Mouse (Mus musculus) embryonic facial prominence, embryonic 11.5 days (tissue): ENCODE results near the gene Myh13. TPM values are rescaled to one million over a fixed set of nuclear protein-coding genes. Genes with fewer than 3 reads are reported as not detected.
A peak's percentile ranks its signal among the peaks of the same experiment; 100 is the strongest.

Experiments used
- ATAC-seq: fragments of 200-750 bp; cut with Nextera tagmentation; replicated peaks from 2 replicates; pipeline ENCODE4 v1.8.0; 2017; ENCODE audit warnings: low read depth; ENCODE audit not compliant: insufficient number of reproducible peaks, low FRiP score, low TSS enrichment
- DNase-seq: peaks from one replicate; pipeline ENCODE4 v3.0.0-alpha.2; 2015; ENCODE audit warnings: low spot score
- H3K27ac ChIP-seq: fragments of 300-500 bp; sonication (generic); replicated peaks from 2 replicates; pipeline ENCODE4 v1.5.1; 2014; ENCODE audit warnings: mild to moderate bottlenecking, low read depth, low read length, control low read depth
- H3K27me3 ChIP-seq: fragments of 300-500 bp; sonication (generic); 2 replicates; pipeline ENCODE4 v1.6.1; 2014; ENCODE audit warnings: mild to moderate bottlenecking, low read length, moderate library complexity, mixed read lengths; ENCODE audit not compliant: control insufficient read depth, insufficient read depth
- H3K36me3 ChIP-seq: fragments of 300-500 bp; sonication (generic); replicated peaks from 2 replicates; pipeline ENCODE4 v1.6.1; 2014; ENCODE audit warnings: low read depth, mild to moderate bottlenecking, low read length, moderate library complexity, mixed read lengths; ENCODE audit not compliant: control insufficient read depth, insufficient read depth
- H3K4me1 ChIP-seq: fragments of 300-500 bp; sonication (generic); 2 replicates; pipeline ENCODE4 v1.6.1; 2014; ENCODE audit warnings: low read length, mixed read lengths; ENCODE audit not compliant: control insufficient read depth, insufficient read depth
- H3K4me2 ChIP-seq: fragments of 300-500 bp; sonication (generic); 2 replicates; pipeline ENCODE4 v1.6.1; 2014; ENCODE audit warnings: low read depth, mild to moderate bottlenecking, control low read depth, low read length, moderate library complexity
- H3K4me3 ChIP-seq: fragments of 300-500 bp; sonication (generic); 2 replicates; pipeline ENCODE4 v1.5.1; 2014; ENCODE audit warnings: low read depth, low read length, control low read depth
- H3K9ac ChIP-seq: fragments of 300-500 bp; sonication (generic); replicated peaks from 2 replicates; pipeline ENCODE4 v1.6.1; 2014; ENCODE audit warnings: mild to moderate bottlenecking, control low read depth, low read length
- H3K9me3 ChIP-seq: fragments of 300-500 bp; sonication (generic); replicated peaks from 2 replicates; pipeline ENCODE4 v1.6.1; 2016; ENCODE audit warnings: mild to moderate bottlenecking, low read length, inconsistent platforms, mixed read lengths; ENCODE audit not compliant: control insufficient read depth
- WGBS: fragments of 180-500 bp; shearing (Covaris S2); extraction: QIAGEN DNeasy Blood & Tissue Kit; methylation state at CpG from one replicate; pipeline ENCODE4 v1.1.7; 2014; 5-methylcytosine and 5-hydroxymethylcytosine counted together
- polyA plus RNA-seq: library from polyadenylated mRNA; unstranded; fragments of >200 nt; fragmentation: Nextera tagmentation; extraction: Ambion mirVana; gene quantifications from 2 replicates; pipeline ENCODE4 v1.2.1, GENCODE M21; 2014

The Myh13 gene
- not detected in 2 replicates for polyA plus RNA-seq

- WGBS, result 84% methylated on average over 7 of the region's 7 CpGs
- H3K27me3 ChIP-seq, result no peaks in the 10 kb centered on the region
- ATAC-seq (no peak), DNase-seq (no peak)
- H3K4me3 ChIP-seq, result no peak within 1 kb of the TSS
- H3K9me3 ChIP-seq, result no peaks in the 10 kb centered on the region
- H3K4me2 ChIP-seq, result no peak within 1 kb of the TSS
- no peaks in the 10 kb centered on the region for H3K36me3 ChIP-seq
- H3K9ac ChIP-seq, result no peak within 1 kb of the TSS
- no peak within 1 kb of the TSS for H3K27ac ChIP-seq
- H3K4me1 ChIP-seq, result no peaks in the 10 kb centered on the region
Observed at GRCm38 (mm10) chr11:67321358-67321757, at the start of gene Myh13. Gene Myh13 (plus strand): TSS chr11:67321658.

DNA sequence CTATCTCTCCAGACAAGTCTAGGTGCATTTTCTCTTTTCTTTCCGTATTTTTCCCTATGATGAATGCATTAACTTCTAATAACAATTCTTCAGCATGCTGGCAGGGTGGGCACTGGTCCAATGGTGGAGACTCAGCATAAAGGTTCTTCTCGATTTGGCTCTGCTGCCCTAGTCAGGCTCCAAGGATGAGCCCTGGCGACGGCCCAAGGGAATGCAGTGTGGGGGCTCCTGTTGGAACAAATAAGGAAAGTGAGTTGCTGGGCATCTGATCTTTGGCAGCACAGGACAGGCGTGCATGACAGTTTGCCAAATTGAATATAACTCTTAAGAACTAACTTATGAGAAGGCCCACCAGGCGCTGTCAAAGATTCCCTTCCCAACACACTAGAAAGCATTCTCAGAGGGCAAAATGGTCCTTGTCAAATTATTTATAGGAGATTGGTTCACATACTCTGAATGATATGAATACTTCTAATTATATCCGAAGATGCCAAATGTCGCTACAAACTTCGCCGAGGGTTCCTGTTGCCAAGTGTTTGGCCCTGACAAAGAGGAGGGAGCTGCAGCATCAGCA is 44.8 kb upstream of the Myh13 start, which contains the start of gene Myh8:
Gene Myh8, plus strand, starts transcription at position 524 of the 574 bp plus-strand sequence.
- 91% methylated on average over 10 of the region's 10 CpGs for WGBS
- no peak within 1 kb of the TSS for H3K4me3 ChIP-seq
- H3K36me3 ChIP-seq, result no peaks in the 10 kb centered on the region

DNA sequence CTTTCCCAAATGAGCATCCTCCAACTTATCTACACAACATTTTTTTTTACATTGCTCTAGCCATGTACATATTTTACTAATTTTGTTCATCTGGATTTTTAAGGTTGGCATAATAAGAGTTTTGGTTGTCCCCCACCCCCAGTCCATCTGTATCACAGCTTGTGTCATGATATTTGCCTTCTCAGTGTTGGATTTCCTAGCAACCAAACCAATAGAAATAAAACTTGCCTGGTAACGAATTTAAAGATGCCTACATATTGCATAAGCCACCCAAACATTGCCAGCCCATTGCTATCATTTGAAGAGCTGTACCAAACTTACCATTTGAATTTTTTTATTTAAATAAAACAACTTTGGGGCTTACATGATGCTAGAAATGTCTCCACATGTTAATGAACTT is 28.0 kb upstream of the Myh13 start:
- DNase-seq, result no peak

More for the DNA sequence above, 44.8 kb upstream of the Myh13 start, which contains the start of gene Myh8:
- DNase-seq, result no peak
- H3K27me3 ChIP-seq, result no peaks in the 10 kb centered on the region
- no peaks in the 10 kb centered on the region for H3K4me1 ChIP-seq
- H3K9ac ChIP-seq, result no peak within 1 kb of the TSS
- no peaks in the 10 kb centered on the region for H3K9me3 ChIP-seq
- no peak for ATAC-seq
- no peak within 1 kb of the TSS for H3K27ac ChIP-seq
- H3K4me2 ChIP-seq, result no peak within 1 kb of the TSS

DNA sequence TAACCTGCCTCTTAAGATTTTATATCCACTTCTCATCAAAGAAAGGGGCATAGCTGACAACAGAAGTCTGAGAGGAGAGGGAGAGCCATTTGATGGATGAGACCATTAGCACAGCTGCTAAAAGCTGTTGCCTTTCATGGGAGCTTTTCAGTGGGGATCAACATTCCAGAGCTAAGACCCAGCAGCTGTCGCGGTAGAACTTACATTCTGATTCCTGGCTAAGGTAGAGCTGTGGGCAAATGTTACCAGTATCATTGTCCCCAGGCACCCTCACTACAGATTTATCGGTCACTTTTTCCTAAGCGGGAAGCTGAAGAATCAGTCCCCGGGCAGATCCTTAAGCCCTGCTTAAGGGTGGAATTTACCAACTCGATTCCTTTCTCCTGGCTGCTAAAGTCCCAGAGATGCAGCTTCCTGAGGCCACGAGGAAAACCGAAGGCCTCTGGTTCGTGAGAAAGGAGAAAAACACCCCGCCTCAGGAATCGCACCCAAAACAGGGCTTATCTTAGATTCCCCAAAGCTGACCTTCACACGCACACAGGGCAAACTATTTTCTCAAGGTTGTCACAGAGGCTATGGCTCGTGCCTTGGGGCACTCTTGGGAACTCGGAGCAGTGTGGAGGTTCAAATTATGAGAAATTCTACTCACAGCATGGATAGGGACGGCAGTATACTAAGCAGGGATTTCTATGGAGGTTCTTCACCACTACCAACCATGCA is 7.6 kb upstream of the Myh13 start:
- Histone ChIP-seq H3K36me3 (no peaks in the 10 kb centered on the region), H3K27ac (no peak overlapping the region), H3K4me2 (no peak overlapping the region), H3K9ac (no peak overlapping the region), H3K4me3 (no peak overlapping the region), H3K27me3 (no peaks in the 10 kb centered on the region), H3K4me1 (no peaks in the 10 kb centered on the region), H3K9me3 (no peaks in the 10 kb centered on the region)
- DNase-seq (peak; percentile 30), ATAC-seq (no peak)
- WGBS, result 49% methylated on average over 15 of the region's 15 CpGs

More for the DNA sequence above, 28.0 kb upstream of the Myh13 start:
- Histone ChIP-seq H3K4me2 (no peak overlapping the region), H3K36me3 (no peaks in the 10 kb centered on the region), H3K9ac (no peak overlapping the region), H3K27me3 (no peaks in the 10 kb centered on the region), H3K4me3 (no peak overlapping the region), H3K27ac (no peak overlapping the region), H3K9me3 (no peaks in the 10 kb centered on the region), H3K4me1 (no peaks in the 10 kb centered on the region)
- no peak for ATAC-seq
- 78% methylated on average over 1 of the region's 1 CpGs for WGBS

- no peaks in the 10 kb centered on the region for H3K36me3 ChIP-seq
- H3K4me3 ChIP-seq, result no peak overlapping the region
- no peaks in the 10 kb centered on the region for H3K27me3 ChIP-seq
- H3K4me2 ChIP-seq, result no peak overlapping the region
- H3K4me1 ChIP-seq, result no peaks in the 10 kb centered on the region
- WGBS, result 70% methylated on average over 2 of the region's 2 CpGs
- ATAC-seq (no peak), DNase-seq (no peak)
- H3K9me3 ChIP-seq, result no peaks in the 10 kb centered on the region
- no peak overlapping the region for H3K27ac ChIP-seq
- H3K9ac ChIP-seq, result no peak overlapping the region
Observed at GRCm38 (mm10) chr11:67326536-67326935, 5.1 kb downstream of the Myh13 start.

DNA sequence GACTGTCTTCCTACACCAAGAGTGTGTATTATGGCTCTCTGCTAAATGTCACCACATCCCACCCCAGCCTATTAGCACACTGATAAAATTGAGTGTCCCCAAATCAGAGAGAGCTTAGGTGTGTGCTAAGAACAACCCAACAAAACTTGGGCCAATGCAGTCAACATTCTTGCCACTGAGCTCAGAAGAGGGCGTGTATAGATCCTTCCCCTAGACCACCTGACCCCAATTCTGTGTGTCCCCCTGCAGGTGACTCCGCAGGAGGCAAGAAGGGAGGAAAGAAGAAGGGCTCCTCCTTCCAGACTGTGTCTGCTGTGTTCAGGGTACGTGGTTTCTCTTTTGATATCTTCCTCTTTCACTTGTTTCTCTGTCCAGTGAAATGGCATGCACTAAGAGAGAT is 23.1 kb downstream of the Myh13 start:
- DNase-seq (no peak), ATAC-seq (no peak)
- 53% methylated on average over 3 of the region's 3 CpGs for WGBS
- Histone ChIP-seq H3K27me3 (no peaks in the 10 kb centered on the region), H3K4me3 (no peak overlapping the region), H3K9ac (no peak overlapping the region), H3K36me3 (no peaks in the 10 kb centered on the region), H3K9me3 (no peaks in the 10 kb centered on the region), H3K4me2 (no peak overlapping the region), H3K27ac (no peak overlapping the region), H3K4me1 (no peaks in the 10 kb centered on the region)

DNA sequence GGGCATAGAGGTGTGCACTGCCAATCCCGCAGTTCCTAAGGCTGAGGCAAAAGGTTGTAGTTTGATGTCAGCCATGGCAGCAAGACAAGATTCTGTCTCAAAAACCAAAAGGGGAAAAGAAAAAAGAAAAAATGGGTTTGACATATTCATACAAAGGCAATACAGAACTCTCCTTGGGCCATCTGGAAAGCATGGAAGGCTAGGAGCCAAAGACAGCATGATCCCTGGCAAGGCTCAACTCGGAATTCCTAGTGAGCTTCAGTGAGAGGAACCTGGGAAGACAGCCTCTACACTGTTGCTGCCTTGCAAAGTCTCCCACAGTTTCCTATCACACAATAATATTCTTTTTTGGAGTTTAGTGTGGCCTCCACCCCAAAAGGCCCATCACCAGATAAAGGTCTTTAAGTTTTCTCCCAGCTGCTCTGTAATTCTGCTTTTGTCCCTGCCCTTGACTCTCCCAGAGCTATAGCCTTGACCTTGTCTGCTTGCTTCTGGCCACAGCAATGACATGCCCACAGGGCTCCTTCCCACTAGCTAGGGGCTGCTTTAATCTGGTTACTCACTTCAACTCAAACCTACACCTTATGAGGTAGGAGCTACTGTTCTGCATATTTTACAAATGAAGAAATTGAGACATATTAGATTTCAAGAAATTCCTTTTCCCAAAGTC is 23.9 kb downstream of the Myh13 start:
- WGBS, result 85% methylated on average over 2 of the region's 2 CpGs
- Histone ChIP-seq H3K36me3 (no peaks in the 10 kb centered on the region), H3K4me2 (no peak overlapping the region), H3K9me3 (no peaks in the 10 kb centered on the region), H3K9ac (no peak overlapping the region), H3K27ac (no peak overlapping the region), H3K27me3 (no peaks in the 10 kb centered on the region), H3K4me3 (no peak overlapping the region), H3K4me1 (no peaks in the 10 kb centered on the region)
- DNase-seq (no peak), ATAC-seq (no peak)

GRCm38 (mm10) chr11:67345856-67346236 is 24.4 kb downstream of the Myh13 start:
- Histone ChIP-seq H3K4me2 (no peak overlapping the region), H3K9me3 (no peaks in the 10 kb centered on the region), H3K4me3 (no peak overlapping the region), H3K27ac (no peak overlapping the region), H3K27me3 (no peaks in the 10 kb centered on the region), H3K4me1 (no peaks in the 10 kb centered on the region), H3K9ac (no peak overlapping the region), H3K36me3 (no peaks in the 10 kb centered on the region)
- ATAC-seq (no peak), DNase-seq (no peak)
